Mouse (Mus musculus) small intestine, adult 2 months (tissue): ENCODE results near the gene Sept8. TPM values are rescaled to one million over a fixed set of nuclear protein-coding genes. Genes with fewer than 3 reads are reported as not detected.

Source experiments
- H3K27ac ChIP-seq: fragments of 200-500 bp; 2 replicates; pipeline ENCODE4 v1.5.1; 2012; ENCODE audit warnings: low read depth, low read length, control low read depth, inconsistent platforms; ENCODE audit not compliant: insufficient read depth
- H3K27me3 ChIP-seq: fragments of 200-500 bp; 2 replicates; pipeline ENCODE4 v1.6.1; 2012; ENCODE audit warnings: mild to moderate bottlenecking, moderate library complexity, low read length, inconsistent platforms; ENCODE audit not compliant: control insufficient read depth, insufficient read depth
- H3K36me3 ChIP-seq: fragments of 200-500 bp; 2 replicates; pipeline ENCODE4 v1.6.1; 2012; ENCODE audit warnings: mild to moderate bottlenecking, low read length, control low read depth, inconsistent platforms; ENCODE audit not compliant: control insufficient read depth, insufficient read depth
- H3K4me1 ChIP-seq: fragments of 200-500 bp; 2 replicates; pipeline ENCODE4 v1.6.1; 2012; ENCODE audit warnings: low read length, inconsistent platforms, mixed read lengths; ENCODE audit not compliant: control insufficient read depth, insufficient read depth, insufficient read length
- H3K4me3 ChIP-seq: fragments of 200-500 bp; 2 replicates; pipeline ENCODE4 v1.5.1; 2012; ENCODE audit warnings: low read depth, mild to moderate bottlenecking, control low read depth, inconsistent platforms, low read length, moderate library complexity
- CTCF ChIP-seq: fragments of 200-500 bp; IDR thresholded peaks from 2 replicates; pipeline ENCODE4 v1.5.1; 2012; ENCODE audit warnings: low read depth, mild to moderate bottlenecking, control low read depth, inconsistent platforms, low read length, moderate library complexity, mixed read lengths; ENCODE audit not compliant: insufficient replicate concordance, insufficient read length; ENCODE audit errors: extremely low read depth
- POLR2A ChIP-seq: fragments of 200-500 bp; IDR thresholded peaks from 2 replicates; pipeline ENCODE4 v1.6.1; 2012; ENCODE audit warnings: low read depth, mild to moderate bottlenecking, control low read depth, inconsistent platforms, low read length, moderate library complexity
- WGBS: fragments of 180-500 bp; shearing (Covaris S2); methylation state at CpG from one replicate; pipeline ENCODE4 v1.1.7; 2018; 5-methylcytosine and 5-hydroxymethylcytosine counted together
- polyA plus RNA-seq: library from polyadenylated mRNA; depleted of rRNA; stranded (reverse); fragments of >200 nt; gene quantifications from 2 replicates; pipeline ENCODE4 v1.2.3, GENCODE M21; 2012

Gene Sept8
- polyA plus RNA-seq, 1 experiment: 9.7 TPM

DNA sequence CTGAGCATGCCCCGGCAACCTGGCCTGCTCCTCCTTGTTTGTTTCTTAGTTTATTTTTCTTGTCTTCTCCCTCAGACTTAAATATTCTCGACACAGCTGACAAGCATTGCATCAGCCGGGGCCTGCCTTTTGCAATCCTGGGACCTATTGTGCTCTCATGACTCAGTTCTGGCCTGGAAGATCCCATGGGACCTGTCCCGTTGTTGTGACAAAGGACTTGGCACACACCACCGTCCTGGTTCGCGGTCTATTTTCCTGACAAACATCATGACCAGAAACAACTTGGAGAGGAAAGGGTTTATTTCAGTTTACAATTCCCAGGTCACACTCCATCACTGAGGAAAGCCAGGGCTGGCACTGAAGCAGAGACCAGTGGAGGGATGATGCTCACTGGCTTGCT, 10.9 kb upstream of the Sept8 start:
- WGBS: 59% methylated on average over 7 of the region's 7 CpGs
- Histone ChIP-seq H3K36me3 (no peaks in the 10 kb centered on the region), H3K27ac (no peak overlapping the region), H3K4me3 (no peak overlapping the region), H3K27me3 (no peaks in the 10 kb centered on the region), H3K4me1 (no peaks in the 10 kb centered on the region)
- TF ChIP-seq POLR2A (no peak), CTCF (no peak)

DNA sequence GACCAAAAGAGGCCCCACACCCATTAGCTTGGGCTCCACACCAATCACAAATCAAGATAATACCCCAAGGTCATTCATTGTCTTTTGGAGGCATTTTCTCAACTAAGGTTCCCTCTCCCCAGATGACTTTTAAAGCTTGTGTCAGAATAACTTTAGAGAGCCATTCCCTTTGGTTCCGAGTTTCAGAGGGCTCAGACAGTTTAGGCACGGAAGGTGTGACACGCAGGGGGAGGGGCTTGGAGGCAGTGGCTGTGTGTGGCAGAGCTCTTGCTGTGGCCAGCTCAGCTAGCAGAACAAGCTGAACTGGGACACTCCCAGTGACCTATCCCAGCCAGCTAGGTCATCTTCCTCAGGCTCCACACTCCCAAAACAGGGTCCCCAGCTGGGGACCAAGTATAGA, 10.5 kb upstream of the Sept8 start:
- TF ChIP-seq CTCF: no peak
- TF ChIP-seq POLR2A: no peak
- no peaks in the 10 kb centered on the region for H3K4me1 ChIP-seq
- no peaks in the 10 kb centered on the region for H3K36me3 ChIP-seq
- H3K27me3 ChIP-seq: no peaks in the 10 kb centered on the region
- 52% methylated on average over 3 of the region's 3 CpGs for WGBS
- no peak overlapping the region for H3K27ac ChIP-seq
- no peak overlapping the region for H3K4me3 ChIP-seq

DNA sequence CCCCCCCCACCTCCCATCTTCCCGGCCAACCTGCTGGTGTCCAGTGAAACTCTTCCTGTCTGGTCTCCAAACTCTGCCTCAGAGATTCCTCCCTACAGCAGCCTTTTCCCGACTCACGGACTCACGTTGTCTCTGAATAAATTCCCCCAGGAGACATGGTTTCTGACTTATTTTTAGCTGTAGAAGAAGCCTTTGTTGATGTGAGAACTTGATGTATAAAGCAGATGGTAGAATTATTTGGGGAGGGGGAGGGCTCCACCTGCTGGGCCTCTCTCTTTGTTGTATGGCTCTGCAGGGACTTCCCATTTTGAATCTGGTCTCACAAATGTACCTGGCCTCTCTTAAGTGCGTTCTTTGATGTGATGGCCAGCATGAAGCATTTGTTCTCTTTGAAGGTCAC, 8.7 kb upstream of the Sept8 start:
- no peaks in the 10 kb centered on the region for H3K27me3 ChIP-seq
- H3K27ac ChIP-seq: no peak overlapping the region
- WGBS: 73% methylated on average over 5 of the region's 5 CpGs
- TF ChIP-seq POLR2A (no peak), CTCF (no peak)
- H3K4me3 ChIP-seq: no peak overlapping the region
- no peaks in the 10 kb centered on the region for H3K36me3 ChIP-seq
- H3K4me1 ChIP-seq: no peaks in the 10 kb centered on the region

DNA sequence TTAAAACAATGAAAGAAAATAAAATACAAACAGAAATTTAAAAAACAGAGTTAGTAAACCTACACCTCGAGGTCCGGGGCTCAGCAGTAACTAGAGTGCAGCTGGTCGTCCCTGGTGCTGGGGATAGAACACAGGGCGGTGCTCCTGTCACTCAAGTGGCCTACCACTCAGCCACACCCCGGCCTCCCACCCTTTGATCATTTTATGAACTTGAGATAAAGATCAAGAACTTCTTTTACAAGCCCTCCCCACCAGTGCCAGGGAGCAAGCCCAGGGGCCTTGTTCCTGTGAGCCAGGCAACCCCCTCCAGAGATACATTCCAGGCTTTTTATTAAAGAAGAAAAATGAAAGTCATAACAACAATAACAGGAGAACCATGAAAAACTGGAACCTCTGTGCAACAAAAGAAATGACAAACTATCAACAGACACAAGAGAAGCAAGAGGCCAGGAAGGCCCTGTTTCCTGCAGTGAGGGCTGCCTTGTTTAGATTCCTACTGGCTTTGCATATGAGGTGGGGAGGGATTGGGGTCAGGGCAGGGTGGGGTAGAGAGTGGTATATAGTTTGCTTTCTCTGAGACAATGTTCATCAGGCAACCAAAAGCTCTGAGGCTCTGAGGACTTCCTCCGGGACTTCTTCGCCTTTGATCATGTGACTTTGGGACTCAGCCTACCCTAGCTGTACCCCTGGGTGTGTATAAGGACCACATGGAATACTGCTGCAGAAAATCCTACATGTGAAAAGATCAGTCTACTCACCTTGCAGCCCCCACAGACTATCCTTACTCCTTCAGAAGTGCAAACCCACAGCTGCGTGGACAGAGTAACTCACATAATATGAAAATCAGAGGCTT, 2.1 kb upstream of the Sept8 start:
- H3K4me3 ChIP-seq: no peak overlapping the region
- 50% methylated on average over 8 of the region's 8 CpGs for WGBS

DNA sequence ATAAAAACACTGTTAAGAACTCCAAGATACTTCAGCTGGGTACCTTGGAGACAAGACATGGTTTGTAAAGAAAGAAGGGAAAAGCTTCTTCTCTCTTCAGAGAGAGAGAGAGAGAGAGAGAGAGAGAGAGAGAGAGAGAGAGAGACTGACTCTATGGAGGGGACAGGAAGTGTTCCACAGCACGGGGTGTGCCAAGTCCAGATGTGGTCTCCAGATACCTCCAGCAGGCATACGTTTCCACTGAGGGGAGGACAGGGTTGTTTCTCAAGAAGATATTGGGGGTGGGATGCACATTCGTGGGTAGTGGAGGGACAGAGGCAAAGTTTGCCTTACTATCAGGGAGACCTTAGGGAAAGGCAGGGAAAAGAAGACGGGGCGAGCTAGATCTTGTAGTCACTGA, 298 bp upstream of the Sept8 start:
- WGBS: 58% methylated on average over 5 of the region's 5 CpGs
- peaks cover 13% of the 10 kb centered on the region; the same call in 1 of the 2 replicates for H3K4me1 ChIP-seq
- H3K36me3 ChIP-seq: no peaks in the 10 kb centered on the region
- TF ChIP-seq POLR2A (no peak), CTCF (no peak)
- H3K27ac ChIP-seq: no peak overlapping the region
- no peaks in the 10 kb centered on the region for H3K27me3 ChIP-seq
- H3K4me3 ChIP-seq: no peak overlapping the region

More for the DNA sequence above, 2.1 kb upstream of the Sept8 start:
- Histone ChIP-seq H3K27ac (no peak overlapping the region), H3K4me1 (peaks cover 13% of the 10 kb centered on the region; the same call in 1 of the 2 replicates), H3K36me3 (no peaks in the 10 kb centered on the region), H3K27me3 (no peaks in the 10 kb centered on the region)
- TF ChIP-seq POLR2A (no peak), CTCF (no peak)

DNA sequence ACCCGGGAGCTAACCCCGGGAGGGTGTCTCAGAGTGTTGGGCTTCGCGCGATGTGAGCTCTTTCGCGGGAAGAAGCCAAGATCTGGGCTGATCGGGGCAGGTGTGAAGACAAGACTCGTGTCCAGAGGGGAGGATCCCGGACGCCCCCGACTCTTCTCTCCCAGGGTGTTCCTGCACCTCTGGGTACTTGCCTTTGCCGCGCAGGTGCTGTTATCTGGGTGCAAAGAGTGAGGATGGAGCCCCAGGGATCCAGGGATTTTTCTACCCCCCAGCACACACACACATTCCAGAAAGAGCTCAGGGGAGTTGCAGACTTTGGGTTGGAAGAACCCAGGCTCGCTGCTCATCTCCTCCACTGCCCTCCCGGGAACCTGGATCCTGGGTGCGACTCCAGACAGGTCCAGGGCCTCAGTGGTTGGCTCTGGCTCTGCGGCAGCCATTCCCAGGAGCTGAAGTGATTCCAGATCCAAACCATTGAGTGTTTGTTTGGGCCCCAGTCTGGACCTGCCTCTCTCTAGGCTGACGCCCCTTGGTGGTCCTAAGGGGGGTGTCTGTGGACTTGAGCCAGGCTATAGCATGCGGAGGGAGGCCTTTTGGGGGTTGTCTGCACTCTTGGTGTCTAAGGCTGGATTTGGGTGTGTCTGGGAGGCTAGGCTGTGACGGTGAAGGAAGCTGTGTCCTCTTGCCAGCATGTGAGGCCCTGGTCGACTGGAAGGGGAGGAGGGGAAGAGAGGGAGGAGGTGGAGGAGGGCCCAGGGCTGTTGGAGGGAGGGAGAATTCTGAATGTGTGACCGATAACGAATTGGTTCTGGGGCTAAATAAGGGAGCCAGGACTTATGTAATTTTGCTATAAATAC, 1.3 kb downstream of the Sept8 start:
- H3K36me3 ChIP-seq: no peaks in the 10 kb centered on the region
- H3K27ac ChIP-seq: peak overlapping the region; percentile 37; the same call in 1 of the 2 replicates
- peaks cover 13% of the 10 kb centered on the region; the same call in 1 of the 2 replicates for H3K4me1 ChIP-seq
- H3K27me3 ChIP-seq: no peaks in the 10 kb centered on the region
- peak overlapping the region; percentile 84 for H3K4me3 ChIP-seq
- no peak for TF ChIP-seq POLR2A
- no peak for TF ChIP-seq CTCF
- WGBS: 4% methylated on average over 24 of the region's 24 CpGs

DNA sequence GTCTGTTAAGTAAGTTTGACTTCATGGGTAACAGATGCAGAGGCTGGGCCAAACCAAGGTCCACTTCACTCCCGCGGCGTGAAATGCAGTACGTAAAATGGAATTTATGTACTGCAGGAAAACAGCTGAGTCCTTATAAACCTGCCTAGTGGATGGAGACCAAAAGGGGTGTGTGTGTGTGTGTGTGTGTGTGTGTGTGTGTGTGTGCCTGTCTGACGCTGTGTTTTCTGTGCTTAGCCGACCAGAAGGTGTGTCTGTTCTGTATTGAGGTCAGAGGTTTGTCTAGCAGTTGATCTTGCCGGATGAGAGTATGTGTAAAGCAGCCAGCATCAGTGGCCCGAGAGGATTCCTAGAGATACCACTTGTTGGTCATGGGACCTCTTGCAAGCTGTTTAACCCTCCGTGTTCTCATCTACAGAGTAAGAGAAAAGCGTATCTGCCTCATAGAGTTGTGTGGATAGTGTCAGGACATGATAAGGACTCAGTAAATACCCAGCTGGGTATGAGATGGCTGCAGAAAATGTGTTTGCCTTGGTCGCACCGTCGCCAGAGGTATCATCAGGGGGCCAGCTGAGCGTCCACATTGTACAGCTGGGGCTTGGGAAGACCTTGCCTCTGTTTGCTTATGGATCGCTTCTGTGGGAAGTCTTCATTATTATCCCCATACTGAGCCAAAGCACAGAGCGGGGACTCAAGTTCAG, 2.2 kb downstream of the Sept8 start:
- Histone ChIP-seq H3K27me3 (no peaks in the 10 kb centered on the region), H3K4me1 (peaks cover 13% of the 10 kb centered on the region; the same call in 1 of the 2 replicates), H3K4me3 (no peak overlapping the region), H3K27ac (no peak overlapping the region), H3K36me3 (no peaks in the 10 kb centered on the region)
- TF ChIP-seq CTCF (no peak), POLR2A (no peak)
- 48% methylated on average over 16 of the region's 16 CpGs for WGBS
